Mouse (Mus musculus): Measurements from ENCODE around the gene Prr30.
"Not testable (repeated sequence)": the region's sequence is repeated elsewhere in the genome, so short reads cannot be mapped to it uniquely, and the experiment has no call there.

Gene Prr30

DNA sequence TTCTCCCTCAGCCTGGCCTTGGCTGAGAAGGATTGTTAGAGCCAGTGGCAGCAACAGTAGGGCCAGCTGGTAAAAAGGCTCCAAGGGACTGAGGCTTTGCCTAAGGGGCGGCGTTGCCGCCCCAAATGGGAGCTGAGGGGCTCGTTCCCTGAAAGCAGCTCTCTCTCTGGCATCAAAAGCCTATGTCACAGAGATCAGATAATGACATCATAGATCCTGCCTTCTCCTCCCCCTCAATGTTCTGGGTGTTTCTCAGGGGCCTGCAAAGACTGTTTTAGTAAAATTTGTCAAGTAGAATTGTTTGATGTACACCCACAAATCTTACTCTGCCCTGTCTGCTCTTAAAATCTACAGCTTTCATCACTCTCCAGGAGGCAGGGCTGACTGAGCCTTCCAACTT is at the start of gene Prr30:
Gene Prr30, minus strand, starts transcription at position 101 of the 400 bp plus-strand sequence.
- no peak for DNase-seq (ENCODE audit: low spot score in 2 of 2)

DNA sequence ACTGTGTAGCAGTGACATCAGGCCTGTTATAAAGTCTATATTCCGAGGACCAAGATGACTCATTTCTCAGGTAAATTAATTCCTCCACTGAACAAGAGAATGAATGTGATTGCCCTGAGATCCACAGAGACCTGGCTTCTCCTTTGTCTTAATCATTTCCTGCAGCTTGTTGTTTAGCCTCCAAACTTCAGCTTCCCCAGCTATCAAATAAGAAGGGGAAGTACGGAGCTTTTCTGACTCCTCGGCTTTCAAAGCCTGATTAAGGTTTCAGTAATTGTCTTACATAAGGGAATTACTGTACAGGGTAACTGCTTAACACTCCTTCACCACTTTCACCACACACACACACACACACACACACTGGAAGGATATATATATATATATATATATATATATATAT is 46.7 kb upstream of the Prr30 start:
- DNase-seq (ENCODE audit: low spot score in 2 of 2), result no peak

GRCm38 (mm10) chr14:101245706-101246105 is 45.6 kb upstream of the Prr30 start:
- no peak for DNase-seq (ENCODE audit: low spot score in 2 of 2)

GRCm38 (mm10) chr14:101244441-101244840 is 44.3 kb upstream of the Prr30 start:
- DNase-seq (ENCODE audit: low spot score in 2 of 2), result not testable (repeated sequence)

GRCm38 (mm10) chr14:101237965-101238364 is 37.8 kb upstream of the Prr30 start:
- no peak for DNase-seq (ENCODE audit: low spot score in 2 of 2)

- DNase-seq (ENCODE audit: low spot score in 2 of 2), result peak in 1 of 2 experiments; percentile 11
Measured at GRCm38 (mm10) chr14:101229068-101229467, 28.9 kb upstream of the Prr30 start.

DNA sequence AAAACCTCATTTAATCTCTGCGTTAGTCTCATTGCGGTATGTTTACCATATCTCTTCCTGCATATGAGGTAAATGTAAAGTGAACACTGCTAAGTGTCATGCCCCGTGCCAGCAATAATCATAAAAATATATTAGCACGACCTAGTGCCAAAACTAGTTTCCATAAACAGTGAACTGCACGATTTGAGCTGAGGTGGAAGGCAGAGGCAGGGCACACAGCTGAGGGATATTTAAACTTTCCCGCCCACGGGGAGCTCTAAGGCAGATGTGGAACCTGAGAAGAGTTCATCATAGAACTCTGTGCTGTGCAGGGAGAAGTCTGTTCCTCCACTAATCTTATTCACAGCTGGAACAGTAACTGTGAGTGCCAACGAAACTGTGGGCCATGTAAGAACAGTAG is 22.2 kb upstream of the Prr30 start:
- DNase-seq (ENCODE audit: low spot score in 2 of 2), result no peak

GRCm38 (mm10) chr14:101172258-101172657 is 27.9 kb downstream of the Prr30 start:
- no peak for DNase-seq (ENCODE audit: low spot score in 2 of 2)

Measured in left cerebral cortex, adult 9 months (tissue).